Mouse (Mus musculus) testis, adult 2 months (tissue): Measurements from ENCODE around the gene Ntsr1. TPM values are rescaled to one million over a fixed set of nuclear protein-coding genes. Genes with fewer than 3 reads are reported as not detected.

Experiments
- H3K27ac ChIP-seq: fragments of 200-500 bp; 2 replicates; pipeline ENCODE4 v1.5.1; 2012; ENCODE audit warnings: low read depth, low read length; ENCODE audit not compliant: control insufficient read depth, insufficient read depth
- H3K27me3 ChIP-seq: fragments of 200-500 bp; 2 replicates; pipeline ENCODE4 v1.6.1; 2012; ENCODE audit warnings: mild to moderate bottlenecking, low read length, moderate library complexity; ENCODE audit not compliant: control insufficient read depth, insufficient read depth
- H3K36me3 ChIP-seq: fragments of 200-500 bp; 2 replicates; pipeline ENCODE4 v1.6.1; 2012; ENCODE audit warnings: mild to moderate bottlenecking, low read length; ENCODE audit not compliant: control insufficient read depth, insufficient read depth
- H3K4me1 ChIP-seq: fragments of 200-500 bp; 2 replicates; pipeline ENCODE4 v1.6.1; 2012; ENCODE audit warnings: low read length; ENCODE audit not compliant: control insufficient read depth, insufficient read depth
- H3K4me3 ChIP-seq: fragments of 200-500 bp; 2 replicates; pipeline ENCODE4 v1.5.1; 2012; ENCODE audit warnings: low read depth, mild to moderate bottlenecking, low read length, moderate library complexity, mixed read lengths; ENCODE audit not compliant: control insufficient read depth
- CTCF ChIP-seq: fragments of 200-500 bp; IDR thresholded peaks from 2 replicates; pipeline ENCODE4 v1.5.1; 2012; ENCODE audit warnings: low read depth, mild to moderate bottlenecking, inconsistent platforms, low read length, moderate library complexity; ENCODE audit not compliant: control insufficient read depth, insufficient read depth, insufficient replicate concordance
- POLR2A ChIP-seq: fragments of 200-500 bp; IDR thresholded peaks from 2 replicates; pipeline ENCODE4 v1.6.1; 2012; ENCODE audit warnings: low read depth, mild to moderate bottlenecking, inconsistent platforms, low read length, moderate library complexity; ENCODE audit not compliant: control insufficient read depth
- polyA plus RNA-seq: library from polyadenylated mRNA; depleted of rRNA; stranded (reverse); fragments of >200 nt; gene quantifications from 2 replicates; pipeline ENCODE4 v1.2.3, GENCODE M21; 2012

Gene Ntsr1
- polyA plus RNA-seq, 1 experiment, result 0.43 TPM

- TF ChIP-seq CTCF, result no peak
- no peak for TF ChIP-seq POLR2A
- Histone ChIP-seq H3K27ac (no peak overlapping the region), H3K27me3 (no peaks in the 10 kb centered on the region), H3K4me1 (no peaks in the 10 kb centered on the region), H3K36me3 (no peaks in the 10 kb centered on the region), H3K4me3 (no peak overlapping the region)
Observed at GRCm38 (mm10) chr2:180508455-180509115, 8.8 kb downstream of the Ntsr1 start.

GRCm38 (mm10) chr2:180510867-180511266 lies 11.1 kb downstream of the Ntsr1 start:
- Histone ChIP-seq H3K4me1 (no peaks in the 10 kb centered on the region), H3K27me3 (no peaks in the 10 kb centered on the region), H3K4me3 (no peak overlapping the region)

GRCm38 (mm10) chr2:180511875-180512661 lies 12.3 kb downstream of the Ntsr1 start:
- TF ChIP-seq POLR2A, result no peak
- TF ChIP-seq CTCF, result no peak
- no peaks in the 10 kb centered on the region for H3K36me3 ChIP-seq
- no peak overlapping the region for H3K27ac ChIP-seq
- no peak overlapping the region for H3K4me3 ChIP-seq
- H3K27me3 ChIP-seq, result no peaks in the 10 kb centered on the region
- no peaks in the 10 kb centered on the region for H3K4me1 ChIP-seq

More at GRCm38 (mm10) chr2:180510867-180511266, 11.1 kb downstream of the Ntsr1 start:
- Histone ChIP-seq H3K27ac (no peak overlapping the region), H3K36me3 (no peaks in the 10 kb centered on the region)
- TF ChIP-seq CTCF (no peak), POLR2A (no peak)

- Histone ChIP-seq H3K27me3 (no peaks in the 10 kb centered on the region), H3K36me3 (no peaks in the 10 kb centered on the region), H3K27ac (no peak overlapping the region), H3K4me1 (no peaks in the 10 kb centered on the region), H3K4me3 (no peak overlapping the region)
- no peak for TF ChIP-seq CTCF
Observed at GRCm38 (mm10) chr2:180513019-180513418, 13.2 kb downstream of the Ntsr1 start.

- TF ChIP-seq POLR2A, result no peak
- no peak for TF ChIP-seq CTCF
- no peaks in the 10 kb centered on the region for H3K36me3 ChIP-seq
- H3K27me3 ChIP-seq, result no peaks in the 10 kb centered on the region
Observed at GRCm38 (mm10) chr2:180513835-180514234, 14.1 kb downstream of the Ntsr1 start.

GRCm38 (mm10) chr2:180521437-180522221 lies 21.9 kb downstream of the Ntsr1 start:
- H3K27me3 ChIP-seq, result no peaks in the 10 kb centered on the region
- TF ChIP-seq POLR2A (no peak), CTCF (no peak)

More at GRCm38 (mm10) chr2:180513835-180514234, 14.1 kb downstream of the Ntsr1 start:
- Histone ChIP-seq H3K4me3 (no peak overlapping the region), H3K4me1 (no peaks in the 10 kb centered on the region), H3K27ac (no peak overlapping the region)

GRCm38 (mm10) chr2:180522825-180523224 lies 23.0 kb downstream of the Ntsr1 start:
- no peak overlapping the region for H3K27ac ChIP-seq
- H3K4me3 ChIP-seq, result no peak overlapping the region
- TF ChIP-seq CTCF (no peak), POLR2A (no peak)
- H3K27me3 ChIP-seq, result no peaks in the 10 kb centered on the region
- no peaks in the 10 kb centered on the region for H3K4me1 ChIP-seq
- no peaks in the 10 kb centered on the region for H3K36me3 ChIP-seq

More at GRCm38 (mm10) chr2:180521437-180522221, 21.9 kb downstream of the Ntsr1 start:
- Histone ChIP-seq H3K4me3 (no peak overlapping the region), H3K27ac (no peak overlapping the region), H3K36me3 (no peaks in the 10 kb centered on the region), H3K4me1 (no peaks in the 10 kb centered on the region)
